Mouse (Mus musculus): ENCODE results near the gene Steap4.
A peak's percentile ranks its signal among the peaks of the same experiment; 100 is the strongest.
"Not testable (repeated sequence)": the region's sequence is repeated elsewhere in the genome, so short reads cannot be mapped to it uniquely, and the experiment has no call there.

Gene Steap4

DNA sequence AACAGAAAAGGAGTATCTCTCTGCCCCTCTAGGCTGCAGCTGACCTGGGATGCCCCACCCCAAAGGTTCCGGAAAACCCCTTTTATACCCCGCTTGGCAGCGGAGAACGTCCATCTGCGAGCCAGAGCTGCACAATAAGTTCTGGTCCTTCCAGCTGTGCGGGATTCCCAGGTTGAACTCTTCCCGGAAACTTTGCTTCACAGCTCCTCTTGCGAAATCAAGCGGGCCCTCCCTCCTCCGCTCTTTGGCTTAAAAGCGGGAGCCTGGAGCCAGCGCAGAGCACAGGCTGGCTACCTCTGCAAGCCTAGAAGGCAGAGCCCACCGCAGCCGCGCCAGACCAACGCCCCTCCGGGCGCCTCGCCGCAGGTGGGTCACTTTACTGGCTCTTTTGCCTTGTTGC lies at the start of gene Steap4:
Steap4 (plus strand) TSS at position 282 of the 400 bp plus-strand sequence.
- peak; percentile 80 for DNase-seq (ENCODE audit: extremely low read depth, low read depth, low spot score)

DNA sequence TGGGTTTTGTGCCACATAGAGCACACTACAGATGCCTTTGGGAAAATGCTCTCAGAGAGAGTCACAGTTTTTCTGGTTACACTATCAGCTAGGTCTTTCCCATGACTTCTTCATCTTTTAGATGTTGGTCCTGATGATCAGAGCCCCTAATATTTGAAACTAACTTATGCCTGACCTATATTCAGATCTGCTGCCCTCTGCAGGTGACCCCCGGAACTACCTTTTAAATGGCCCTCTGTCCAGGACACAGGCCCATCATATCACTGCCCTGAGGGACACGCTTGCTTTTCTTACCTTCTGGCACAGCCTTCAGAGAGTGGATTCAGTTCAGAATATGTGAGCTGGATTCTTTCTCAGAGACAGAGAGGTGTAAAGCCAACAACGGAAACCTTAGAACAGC lies 48.3 kb upstream of the Steap4 start:
- DNase-seq (ENCODE audit: extremely low read depth, low read depth, low spot score) = no peak

- DNase-seq (ENCODE audit: extremely low read depth, low read depth, low spot score) = peak; percentile 76
Observed at GRCm38 (mm10) chr5:7917501-7918295, 42.6 kb upstream of the Steap4 start.

GRCm38 (mm10) chr5:7918296-7918579 lies 42.0 kb upstream of the Steap4 start:
- DNase-seq (ENCODE audit: extremely low read depth, low read depth, low spot score) = no peak

DNA sequence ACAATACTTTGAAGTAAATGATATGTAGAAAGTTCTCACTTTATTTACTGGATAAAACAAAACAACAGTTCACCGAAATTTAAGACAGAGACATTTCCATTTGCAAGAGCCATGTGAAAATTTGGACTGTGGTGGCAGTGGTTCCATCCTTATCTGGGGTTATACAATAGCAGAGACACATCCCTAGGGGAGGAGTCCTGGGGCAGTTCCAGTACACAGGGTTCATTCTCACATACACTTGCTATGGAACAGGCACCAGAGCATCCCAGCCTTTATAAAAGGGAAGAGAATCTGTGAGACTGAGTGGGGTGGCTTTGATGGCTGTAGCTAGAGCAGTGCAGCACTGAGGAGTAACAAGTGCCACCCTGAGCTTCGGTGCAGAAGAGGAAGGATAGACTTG lies 40.6 kb upstream of the Steap4 start:
- DNase-seq (ENCODE audit: extremely low read depth, low read depth, low spot score) = no peak

DNA sequence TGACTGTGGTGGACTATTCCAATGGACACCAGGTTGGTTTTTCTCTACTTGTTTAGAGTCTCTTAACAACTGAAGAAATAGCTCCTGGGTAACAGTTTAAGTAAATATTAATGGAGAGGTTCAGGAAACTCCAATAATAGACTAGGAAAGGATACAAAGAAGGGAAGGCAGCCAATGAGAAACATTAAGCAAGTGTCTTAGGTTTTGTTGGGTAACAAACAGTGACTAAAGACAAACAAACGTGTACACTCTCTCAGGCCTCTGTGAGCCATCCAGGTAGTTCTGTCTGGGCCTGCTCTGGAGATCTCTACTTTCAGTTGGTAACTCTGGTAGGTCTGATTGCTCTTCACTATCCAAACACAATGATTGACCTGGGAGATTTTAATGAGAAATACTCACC lies 37.5 kb upstream of the Steap4 start:
- peak; percentile 51 for DNase-seq (ENCODE audit: extremely low read depth, low read depth, low spot score)

DNA sequence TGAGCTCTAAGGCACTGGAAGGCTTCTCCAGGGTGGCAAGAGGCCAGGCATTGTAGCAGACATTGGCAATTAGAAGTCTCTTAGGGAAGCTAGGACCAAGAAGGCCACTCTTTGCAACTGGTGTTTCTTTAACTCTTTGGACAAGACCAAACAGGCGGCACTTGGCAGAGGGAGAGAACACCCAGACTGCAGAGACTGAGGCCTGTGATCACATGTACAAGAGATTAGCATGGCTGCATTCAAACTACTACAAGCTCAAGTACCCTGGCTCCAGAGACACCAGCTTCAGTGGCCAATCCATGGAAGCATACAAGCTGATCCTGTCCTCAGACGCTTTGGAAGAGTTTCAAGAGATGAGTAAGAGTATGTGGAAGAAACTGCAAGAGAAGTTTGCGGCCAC lies 36.6 kb upstream of the Steap4 start:
- DNase-seq (ENCODE audit: extremely low read depth, low read depth, low spot score) = peak; percentile 98

DNA sequence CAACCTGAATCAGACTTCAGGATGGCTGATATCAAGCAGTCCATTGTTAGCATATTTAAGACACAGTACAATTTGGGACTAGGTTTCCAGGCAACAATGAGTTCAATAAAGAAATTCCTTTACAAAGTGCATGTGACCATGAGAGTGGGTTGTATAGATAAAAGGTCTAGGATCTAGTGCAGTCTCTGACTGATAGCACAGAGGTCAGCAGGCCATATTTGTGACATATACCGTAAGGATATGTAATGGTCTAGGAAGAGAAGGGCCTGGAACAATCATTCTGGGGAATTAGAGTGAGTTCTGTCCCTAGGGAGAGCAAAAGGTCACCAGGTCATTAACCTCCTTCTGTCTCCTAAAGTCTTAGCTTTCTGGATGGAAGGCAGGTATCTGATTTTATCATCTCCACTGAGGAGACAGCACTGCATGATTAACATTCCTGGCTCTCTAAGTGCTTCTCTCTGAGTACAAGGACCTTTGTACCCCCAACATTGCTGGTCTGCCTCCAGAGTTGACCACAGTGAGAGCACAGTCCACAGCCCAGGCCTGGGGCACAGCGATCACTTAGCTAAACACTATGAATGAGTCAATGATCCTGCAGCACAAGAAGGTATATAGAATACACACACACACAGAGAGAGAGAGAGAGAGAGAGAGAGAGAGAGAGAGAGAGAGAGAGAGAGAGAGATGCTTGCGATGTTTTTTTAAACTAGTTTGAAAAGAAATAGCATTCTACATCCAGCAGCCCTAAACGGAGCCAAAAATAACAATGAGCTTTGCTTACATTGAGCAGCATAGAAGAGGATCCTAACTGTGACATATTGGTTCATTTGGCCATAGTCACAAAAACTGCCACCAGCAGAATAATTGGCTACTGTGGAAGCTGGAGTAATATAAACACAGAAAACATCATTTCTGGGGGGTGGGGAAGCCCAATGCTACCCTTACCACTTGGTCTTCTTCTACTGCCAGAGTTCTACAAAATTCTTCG lies 27.7 kb upstream of the Steap4 start:
- no peak for DNase-seq (ENCODE audit: extremely low read depth, low read depth, low spot score)

DNA sequence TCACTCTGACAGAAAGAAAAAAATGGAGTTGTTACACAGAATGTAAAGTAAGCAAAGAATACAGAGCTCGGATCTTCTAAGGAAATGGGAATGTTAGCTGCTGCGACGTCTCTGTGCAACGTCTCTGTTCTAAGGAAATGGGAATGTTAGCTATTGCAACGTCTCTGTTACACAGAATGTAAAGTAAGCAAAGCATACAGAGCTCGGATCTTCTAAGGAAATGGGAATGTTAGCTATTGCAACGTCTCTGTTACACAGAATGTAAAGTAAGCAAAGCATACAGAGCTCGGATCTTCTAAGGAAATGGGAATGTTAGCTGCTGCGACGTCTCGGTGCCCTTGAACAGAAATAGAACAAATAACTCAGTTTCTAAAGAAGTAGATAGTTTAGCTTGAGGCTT lies 26.8 kb upstream of the Steap4 start:
- not testable (repeated sequence) for DNase-seq (ENCODE audit: extremely low read depth, low read depth, low spot score)

- no peak for DNase-seq (ENCODE audit: extremely low read depth, low read depth, low spot score)
Observed at GRCm38 (mm10) chr5:7933933-7934675, 26.2 kb upstream of the Steap4 start.

DNA sequence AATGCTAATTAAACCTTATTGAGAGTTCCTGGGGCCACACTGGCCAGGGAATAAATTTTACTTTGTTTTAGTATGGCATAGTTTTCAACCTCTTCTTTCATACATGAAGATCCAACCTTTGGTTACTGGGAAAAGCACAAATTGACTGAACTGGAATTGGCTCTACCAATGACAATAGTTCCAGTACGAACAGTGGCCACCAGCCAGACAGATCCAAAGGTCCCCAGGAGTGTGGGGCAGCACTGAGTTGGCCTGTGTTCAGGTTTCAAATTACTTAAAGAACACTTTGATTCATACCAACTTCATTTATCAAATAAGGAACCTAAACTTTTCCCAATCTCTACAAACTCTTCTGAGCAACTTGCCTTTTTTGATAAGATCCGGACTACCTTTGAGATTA lies 5.4 kb upstream of the Steap4 start:
- DNase-seq (ENCODE audit: extremely low read depth, low read depth, low spot score) = no peak

GRCm38 (mm10) chr5:7955371-7955966 lies 4.8 kb upstream of the Steap4 start:
- no peak for DNase-seq (ENCODE audit: extremely low read depth, low read depth, low spot score)

GRCm38 (mm10) chr5:7958061-7958460 lies 2.2 kb upstream of the Steap4 start:
- no peak for DNase-seq (ENCODE audit: extremely low read depth, low read depth, low spot score)

- no peak for DNase-seq (ENCODE audit: extremely low read depth, low read depth, low spot score)
Observed at GRCm38 (mm10) chr5:7959286-7959685, 971 bp upstream of the Steap4 start.

DNA sequence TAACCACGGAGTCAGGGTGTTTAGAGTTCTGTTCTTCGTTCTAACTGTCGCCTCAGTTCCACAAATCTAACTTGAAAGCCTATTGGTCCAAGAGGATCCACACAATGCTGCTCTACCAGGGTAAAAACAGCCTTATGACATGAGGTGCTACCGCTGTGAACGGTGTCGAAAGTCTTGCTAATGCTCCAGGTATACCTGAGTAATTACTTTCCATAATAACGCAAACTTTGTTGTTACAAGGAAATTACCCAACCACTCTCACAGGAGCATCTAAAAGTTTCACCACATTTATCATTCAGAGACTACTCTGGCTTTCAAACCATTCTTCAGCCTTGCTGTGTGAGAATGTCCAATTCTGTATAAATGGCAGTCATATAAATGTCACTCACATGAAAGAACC lies 856 bp downstream of the Steap4 start:
- DNase-seq (ENCODE audit: extremely low read depth, low read depth, low spot score) = peak; percentile 66

DNA sequence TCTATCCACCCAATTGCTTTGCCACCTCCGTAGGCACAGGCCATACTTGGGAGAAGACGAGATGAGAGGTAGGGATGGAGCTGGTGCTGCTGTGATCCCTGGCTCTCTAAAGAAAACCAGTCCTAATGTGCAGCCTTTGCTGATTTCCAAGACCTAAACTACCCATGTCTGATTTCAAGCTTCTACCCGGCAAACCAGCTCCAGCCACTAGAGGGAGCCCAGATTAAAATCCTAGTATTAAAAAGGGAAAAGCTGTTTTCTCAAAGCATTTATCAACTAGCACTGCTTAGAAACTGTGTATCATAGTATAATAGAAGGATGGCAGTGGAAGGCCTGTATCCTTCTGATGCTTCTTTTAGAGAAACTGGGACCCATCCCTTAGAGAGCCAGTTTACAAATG lies 5.0 kb downstream of the Steap4 start:
- no peak for DNase-seq (ENCODE audit: extremely low read depth, low read depth, low spot score)

DNA sequence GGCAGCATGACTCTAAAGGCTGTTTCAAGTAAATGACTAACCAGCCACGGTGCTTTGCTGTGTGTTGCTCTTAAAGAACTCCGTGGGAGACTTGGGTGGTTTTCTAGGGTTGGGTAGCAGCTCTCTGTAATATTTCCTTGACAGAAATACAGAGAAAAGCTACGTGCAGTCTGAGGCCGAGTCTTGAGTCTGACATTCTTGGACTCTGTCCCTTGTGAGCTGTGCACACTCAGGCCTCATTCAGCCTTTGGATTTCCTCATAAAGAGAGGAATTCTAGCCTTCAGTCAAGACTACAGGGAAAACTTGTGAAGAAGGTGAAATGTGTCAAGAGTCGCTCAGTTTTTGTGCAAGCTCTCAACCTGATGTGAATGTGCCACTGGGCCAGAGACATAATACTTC lies 7.9 kb downstream of the Steap4 start:
- DNase-seq (ENCODE audit: extremely low read depth, low read depth, low spot score) = no peak

DNA sequence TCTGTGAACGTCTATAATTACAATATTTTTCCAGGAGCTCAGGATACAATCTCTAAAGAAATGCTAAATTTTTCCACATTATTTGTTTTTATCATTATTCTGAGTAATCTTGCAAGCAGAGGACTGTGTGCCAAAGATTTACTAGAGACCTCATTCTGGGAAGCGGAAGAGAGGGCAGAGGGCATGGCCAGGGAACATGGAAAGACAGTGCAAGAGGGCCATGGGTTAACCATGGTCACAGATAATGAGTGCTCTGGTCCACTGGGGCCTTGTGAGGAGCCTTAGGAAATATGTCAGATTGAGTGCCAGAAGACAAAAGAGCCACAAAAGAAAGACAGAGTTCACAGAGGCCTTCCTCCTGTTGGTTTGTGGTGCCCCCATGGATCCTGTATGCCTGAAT lies 12.0 kb downstream of the Steap4 start:
- DNase-seq (ENCODE audit: extremely low read depth, low read depth, low spot score) = no peak

DNA sequence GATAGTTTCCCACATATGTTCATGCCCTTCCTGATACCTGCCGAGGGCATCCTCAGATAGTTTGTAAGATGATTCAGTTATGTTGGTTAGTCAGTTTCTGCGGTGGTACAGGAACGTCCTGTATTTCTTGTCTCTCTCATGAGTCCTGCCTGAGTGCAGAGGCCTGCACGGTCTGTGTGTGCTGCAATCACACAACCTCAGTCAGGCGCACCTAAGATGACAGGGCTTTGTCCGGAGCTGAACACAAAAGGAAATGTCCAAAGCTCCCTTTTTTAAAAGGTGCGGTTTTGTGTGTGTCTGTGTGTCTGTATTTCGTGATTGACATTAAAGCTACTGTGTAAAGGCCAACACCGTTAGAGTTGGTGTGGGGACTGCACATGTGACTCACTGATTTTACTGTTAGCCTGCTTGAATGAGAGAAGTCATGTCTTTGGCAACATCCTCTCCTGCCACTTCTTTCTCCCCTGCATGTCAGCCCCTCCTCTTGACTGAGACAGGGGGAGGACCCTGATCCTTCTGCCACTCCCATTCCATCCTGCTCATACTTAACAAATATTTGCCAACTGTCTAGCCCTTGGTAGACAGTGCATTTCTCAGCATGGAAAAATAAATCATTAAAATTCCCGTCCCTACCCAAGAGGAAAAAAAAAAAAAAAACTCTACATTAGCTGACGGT lies 14.4 kb downstream of the Steap4 start:
- DNase-seq (ENCODE audit: extremely low read depth, low read depth, low spot score) = no peak

- DNase-seq (ENCODE audit: extremely low read depth, low read depth, low spot score) = no peak
Observed at GRCm38 (mm10) chr5:7980586-7980985, 20.3 kb downstream of the Steap4 start.

DNA sequence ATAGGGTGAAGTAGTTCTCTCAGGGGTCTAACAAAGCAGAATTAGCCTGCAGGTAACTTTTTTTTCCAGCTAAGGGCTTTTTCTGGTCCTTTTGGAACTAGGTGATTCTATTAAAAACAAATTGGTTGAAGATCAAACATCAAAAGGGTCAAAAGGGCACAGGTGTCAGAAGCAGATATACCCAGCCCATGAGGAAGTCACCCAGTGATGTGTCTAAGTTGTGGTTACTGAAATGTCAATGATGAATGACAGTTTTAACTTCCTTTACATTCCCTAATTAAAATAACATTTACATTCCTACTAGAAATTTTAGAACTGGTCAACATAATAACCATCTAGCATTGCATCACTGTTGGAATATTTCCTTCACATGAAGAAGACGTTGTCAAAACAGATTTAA lies 27.7 kb downstream of the Steap4 start:
- no peak for DNase-seq (ENCODE audit: extremely low read depth, low read depth, low spot score)

Measured in fat pad, adult 2 months (tissue).